Mouse (Mus musculus): Measurements from ENCODE around the gene Megf9.

GRCm38 (mm10) chr4:70531021-70531420 lies 3.8 kb downstream of the Megf9 start:
- TF ChIP-seq CTCF (IDR thresholded peaks at IDR 0.05; ENCODE audit: control insufficient read depth, insufficient read depth, insufficient read length) (no peak), USF1 (IDR thresholded peaks at IDR 0.05; ENCODE audit: low read depth) (no peak), MYOD1 (IDR thresholded peaks at IDR 0.05; ENCODE audit: control insufficient read depth, insufficient read length, low read depth) (no peak), FOSL1 (IDR thresholded peaks at IDR 0.05; ENCODE audit: insufficient read depth, low read length, poor library complexity, severe bottlenecking) (no peak), CEBPB (IDR thresholded peaks at IDR 0.05; ENCODE audit: low read depth) (no peak), MYOG (IDR thresholded peaks at IDR 0.05; ENCODE audit: control insufficient read depth, extremely low read depth, insufficient read length) (no peak)

All from C2C12 (cell line).